Mouse (Mus musculus) forebrain, embryonic 16.5 days (tissue): ENCODE data around the gene B3gat2. TPM values are rescaled to one million over a fixed set of nuclear protein-coding genes. Genes with fewer than 3 reads are reported as not detected.

ENCODE experiments used
- ATAC-seq: fragments of 200-750 bp; cut with Nextera tagmentation; 2 replicates; pipeline ENCODE4 v1.8.0; 2017; ENCODE audit warnings: mild to moderate bottlenecking, moderate library complexity
- H3K27ac ChIP-seq: fragments of 300-500 bp; sonication (generic); 2 replicates; pipeline ENCODE4 v1.5.1; 2014; ENCODE audit warnings: low read length, control low read depth
- H3K27me3 ChIP-seq: fragments of 300-500 bp; sonication (generic); replicated peaks from 2 replicates; pipeline ENCODE4 v1.6.1; 2014; ENCODE audit warnings: low read length; ENCODE audit not compliant: control insufficient read depth, insufficient read depth
- H3K36me3 ChIP-seq: fragments of 300-500 bp; sonication (generic); 2 replicates; pipeline ENCODE4 v1.6.1; 2014; ENCODE audit not compliant: control insufficient read depth, insufficient read depth
- H3K4me1 ChIP-seq: fragments of 300-500 bp; sonication (generic); replicated peaks from 2 replicates; pipeline ENCODE4 v1.6.1; 2014; ENCODE audit warnings: low read length; ENCODE audit not compliant: control insufficient read depth, insufficient read depth
- H3K4me2 ChIP-seq: fragments of 300-500 bp; sonication (generic); 2 replicates; pipeline ENCODE4 v1.6.1; 2014; ENCODE audit warnings: mild to moderate bottlenecking, low read length, control low read depth
- H3K4me3 ChIP-seq: fragments of 300-500 bp; sonication (generic); replicated peaks from 2 replicates; pipeline ENCODE4 v1.5.1; 2014; ENCODE audit warnings: mild to moderate bottlenecking, low read length, control low read depth
- H3K9ac ChIP-seq: fragments of 300-500 bp; sonication (generic); replicated peaks from 2 replicates; pipeline ENCODE4 v1.6.1; 2014; ENCODE audit warnings: low read depth, low read length, control low read depth
- H3K9me3 ChIP-seq: fragments of 300-500 bp; sonication (generic); 2 replicates; pipeline ENCODE4 v1.6.1; 2016; ENCODE audit warnings: low read length; ENCODE audit not compliant: control insufficient read depth
- WGBS: fragments of 180-500 bp; shearing (Covaris S2); extraction: QIAGEN DNeasy Blood & Tissue Kit; methylation state at CpG from one replicate; pipeline ENCODE4 v1.1.7; 2014; 5-methylcytosine and 5-hydroxymethylcytosine counted together
- polyA plus RNA-seq: library from polyadenylated mRNA; unstranded; fragments of >200 nt; fragmentation: Nextera tagmentation; extraction: Ambion mirVana; gene quantifications from 2 replicates; pipeline ENCODE4 v1.2.1, GENCODE M21; 2015

The B3gat2 gene
- polyA plus RNA-seq, 1 experiment from 2014 or later, result 12.1 TPM

DNA sequence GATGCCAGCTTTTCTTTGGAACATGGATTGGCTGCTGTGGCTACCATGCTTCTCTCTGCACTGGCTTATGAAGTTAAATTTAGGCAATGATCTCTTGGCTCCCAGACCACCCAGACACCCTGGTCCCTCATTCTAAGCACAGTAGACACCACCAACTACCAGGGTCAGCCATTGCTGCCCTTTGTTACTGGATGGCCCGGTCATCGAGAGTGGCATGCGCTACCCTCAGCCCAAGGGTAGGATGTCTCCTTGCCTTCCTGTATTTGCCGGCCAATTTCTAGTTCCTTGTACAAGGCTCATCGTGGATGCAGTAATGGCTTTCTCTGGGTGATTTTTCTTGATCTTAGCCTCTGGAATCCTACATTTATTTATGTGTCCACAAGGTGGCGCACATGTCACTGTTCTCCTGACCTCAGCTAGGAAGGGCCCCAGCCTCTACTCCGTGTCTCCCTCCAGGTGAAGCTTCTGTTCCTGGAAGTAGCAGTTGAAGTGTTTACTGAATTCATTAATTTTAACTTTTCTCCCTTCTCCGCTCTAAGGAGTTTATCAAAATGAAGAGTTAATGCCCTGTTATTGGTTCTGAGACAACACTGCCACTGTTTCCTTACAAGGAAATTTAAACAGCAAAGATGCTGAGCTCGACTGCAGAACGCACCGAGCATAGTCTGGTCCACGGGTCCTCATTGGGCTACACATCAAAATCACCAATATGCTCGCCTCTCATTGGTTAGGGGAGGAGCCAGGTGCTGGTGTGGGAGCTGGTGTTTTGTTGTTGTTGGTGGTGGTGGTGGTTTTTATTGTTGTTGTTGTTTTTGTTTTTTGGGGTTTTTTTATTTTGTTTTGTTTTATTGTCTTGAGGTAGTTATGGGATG, 65.6 kb downstream of the B3gat2 start:
- Histone ChIP-seq H3K27me3 (no peaks in the 10 kb centered on the region), H3K4me2 (no peak overlapping the region), H3K36me3 (no peaks in the 10 kb centered on the region), H3K9me3 (no peaks in the 10 kb centered on the region), H3K9ac (no peak overlapping the region), H3K4me3 (no peak overlapping the region), H3K27ac (no peak overlapping the region), H3K4me1 (no peaks in the 10 kb centered on the region)
- WGBS, result 40% methylated on average over 13 of the region's 13 CpGs
- ATAC-seq, result peak; percentile 79

DNA sequence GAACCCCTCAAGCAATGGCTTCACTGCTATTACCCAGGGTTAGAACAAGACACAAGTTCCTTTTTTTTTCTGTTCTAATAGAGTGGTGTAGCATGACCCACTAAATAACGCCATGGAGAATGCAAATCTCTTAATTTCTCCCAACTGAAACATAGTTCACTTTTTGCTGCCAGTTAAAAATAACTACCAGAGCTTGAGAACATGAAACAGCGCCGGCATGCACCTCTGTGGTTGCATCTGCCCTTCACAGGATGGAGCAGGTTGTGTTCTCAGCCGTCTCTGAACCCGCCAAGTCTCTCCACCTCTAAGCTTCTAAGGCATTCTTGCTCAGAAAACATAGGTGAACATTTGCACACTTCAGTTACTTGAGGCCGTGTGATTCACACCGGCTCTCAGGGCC, 72.7 kb downstream of the B3gat2 start:
- H3K9ac ChIP-seq, result no peak overlapping the region
- no peaks in the 10 kb centered on the region for H3K9me3 ChIP-seq
- H3K4me3 ChIP-seq, result no peak overlapping the region
- no peak overlapping the region for H3K4me2 ChIP-seq
- peak overlapping the region; percentile 69 for H3K27ac ChIP-seq
- 62% methylated on average over 7 of the region's 7 CpGs for WGBS
- H3K36me3 ChIP-seq, result no peaks in the 10 kb centered on the region
- peaks cover 12% of the 10 kb centered on the region for H3K4me1 ChIP-seq
- no peaks in the 10 kb centered on the region for H3K27me3 ChIP-seq
- no peak for ATAC-seq

DNA sequence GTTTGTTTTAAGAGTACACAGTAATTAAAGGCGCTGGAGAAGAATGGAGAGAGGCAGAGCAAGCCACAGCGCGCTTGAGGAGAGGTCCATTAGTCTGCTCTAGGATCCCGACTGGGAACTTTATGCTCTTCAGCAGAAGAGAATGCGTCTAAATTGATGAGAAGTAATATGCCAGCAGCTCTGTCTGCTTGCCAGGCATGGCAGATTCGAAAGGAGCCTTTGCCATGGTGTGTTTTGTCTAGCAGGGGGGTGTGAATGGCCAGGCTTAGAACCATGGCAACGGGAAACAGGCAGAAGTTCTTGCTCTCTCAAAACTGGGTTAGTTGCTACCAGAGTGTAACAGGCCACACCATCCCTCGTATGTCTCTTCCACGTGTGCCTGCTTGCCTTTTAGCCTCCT, 73.3 kb downstream of the B3gat2 start:
- Histone ChIP-seq H3K4me3 (no peak overlapping the region), H3K27me3 (no peaks in the 10 kb centered on the region), H3K27ac (peak overlapping the region; percentile 69), H3K4me2 (no peak overlapping the region), H3K9ac (no peak overlapping the region), H3K9me3 (no peaks in the 10 kb centered on the region), H3K4me1 (peaks cover 12% of the 10 kb centered on the region), H3K36me3 (no peaks in the 10 kb centered on the region)
- peak; percentile 90 for ATAC-seq
- WGBS, result 24% methylated on average over 9 of the region's 9 CpGs

DNA sequence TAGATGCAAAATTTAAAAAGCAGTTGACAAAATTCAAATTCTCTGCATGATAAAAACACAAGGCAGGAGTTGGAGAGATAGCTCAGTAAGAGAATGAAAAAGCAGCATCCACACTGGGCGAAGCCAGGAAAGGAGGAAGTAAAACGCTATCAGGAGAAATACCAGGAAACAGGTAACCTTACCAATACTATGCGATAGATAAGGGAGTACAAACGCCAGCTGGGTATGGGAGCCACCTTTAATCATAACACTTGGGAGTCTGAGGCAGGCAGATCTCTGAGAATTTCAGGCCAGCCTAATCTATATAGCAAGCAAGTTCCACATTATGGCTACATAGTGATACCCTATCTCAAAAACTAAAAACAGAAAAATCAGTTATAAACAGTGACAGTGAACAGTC, 75.1 kb downstream of the B3gat2 start:
- WGBS, result 91% methylated on average over 4 of the region's 4 CpGs
- H3K27me3 ChIP-seq, result no peaks in the 10 kb centered on the region
- no peak overlapping the region for H3K9ac ChIP-seq
- no peaks in the 10 kb centered on the region for H3K36me3 ChIP-seq
- no peak overlapping the region for H3K27ac ChIP-seq
- no peak overlapping the region for H3K4me2 ChIP-seq
- ATAC-seq, result no peak
- peaks cover 12% of the 10 kb centered on the region for H3K4me1 ChIP-seq
- H3K4me3 ChIP-seq, result no peak overlapping the region
- no peaks in the 10 kb centered on the region for H3K9me3 ChIP-seq

DNA sequence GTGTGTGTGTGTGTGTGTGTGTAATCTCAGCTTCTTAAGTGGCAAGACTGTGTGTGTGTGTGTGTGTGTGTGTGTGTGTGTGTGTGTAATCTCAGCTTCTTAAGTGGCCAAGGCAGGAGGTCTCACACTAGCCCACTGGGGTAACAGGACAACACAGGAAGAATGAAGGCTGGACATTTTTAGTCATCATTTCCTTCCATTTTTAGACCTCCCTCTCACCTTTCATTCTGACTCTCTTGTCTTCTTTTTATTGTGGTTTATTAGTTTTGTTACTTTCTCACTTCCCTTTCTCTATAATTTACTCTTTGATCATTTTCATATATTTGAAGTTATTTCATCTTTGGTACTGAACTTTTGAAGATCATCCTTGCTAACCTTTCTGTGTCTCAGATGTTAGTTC, 79.4 kb downstream of the B3gat2 start:
- H3K27me3 ChIP-seq, result no peaks in the 10 kb centered on the region
- no peak overlapping the region for H3K27ac ChIP-seq
- H3K4me3 ChIP-seq, result no peak overlapping the region
- no peak overlapping the region for H3K4me2 ChIP-seq
- no peak overlapping the region for H3K9ac ChIP-seq
- no peaks in the 10 kb centered on the region for H3K4me1 ChIP-seq
- H3K9me3 ChIP-seq, result no peaks in the 10 kb centered on the region
- H3K36me3 ChIP-seq, result peaks cover 3% of the 10 kb centered on the region; the same call in 1 of the 2 replicates
- no peak for ATAC-seq

DNA sequence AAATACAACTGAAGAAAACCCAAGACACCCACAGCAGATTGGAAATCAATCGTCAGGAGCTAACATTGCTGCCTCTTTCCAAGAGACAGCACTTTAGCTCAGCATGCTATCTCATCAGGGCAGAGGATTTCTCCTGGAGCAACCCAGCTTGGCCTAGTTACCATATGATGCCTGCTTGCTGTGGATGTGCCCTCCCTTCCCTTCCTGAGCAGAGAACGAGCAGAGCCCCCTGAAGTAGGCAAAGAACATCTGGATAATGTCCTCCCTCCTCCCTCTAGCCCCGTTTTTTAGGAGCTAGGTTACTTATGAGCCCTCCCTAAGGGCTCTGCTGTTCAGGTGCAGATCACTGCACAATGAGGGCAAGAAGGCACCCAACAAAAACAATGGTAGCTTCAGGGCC, 81.1 kb downstream of the B3gat2 start:
- Histone ChIP-seq H3K27me3 (no peaks in the 10 kb centered on the region), H3K36me3 (peaks cover 10% of the 10 kb centered on the region), H3K9me3 (no peaks in the 10 kb centered on the region), H3K4me3 (no peak overlapping the region), H3K4me2 (no peak overlapping the region), H3K4me1 (peaks cover 5% of the 10 kb centered on the region), H3K9ac (no peak overlapping the region), H3K27ac (no peak overlapping the region)
- no peak for ATAC-seq
- WGBS, result 76% methylated on average over 3 of the region's 3 CpGs

DNA sequence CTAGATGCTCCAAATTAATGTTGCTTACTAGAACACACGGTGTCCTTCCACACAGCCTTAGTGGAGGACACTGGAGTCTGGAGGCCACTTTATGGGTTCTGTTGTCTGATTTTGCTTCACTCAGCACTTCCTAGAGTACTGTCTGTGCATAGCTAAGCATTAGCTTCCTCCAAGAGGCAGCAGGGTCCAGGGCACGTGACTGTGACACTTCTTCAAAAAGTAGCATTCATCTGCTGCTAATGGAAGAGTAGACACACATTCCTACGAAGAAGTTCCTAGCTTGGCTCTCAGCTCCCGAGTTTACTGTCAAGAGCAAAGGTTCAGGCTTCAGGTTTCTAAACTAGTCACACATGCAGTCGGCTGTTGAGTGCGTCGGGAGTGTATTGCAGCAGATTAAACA, 82.2 kb downstream of the B3gat2 start:
- Histone ChIP-seq H3K36me3 (peaks cover 20% of the 10 kb centered on the region), H3K27ac (no peak overlapping the region), H3K4me2 (no peak overlapping the region), H3K9ac (no peak overlapping the region), H3K4me3 (no peak overlapping the region), H3K9me3 (no peaks in the 10 kb centered on the region), H3K27me3 (no peaks in the 10 kb centered on the region), H3K4me1 (peaks cover 5% of the 10 kb centered on the region)
- no peak for ATAC-seq
- WGBS, result 83% methylated on average over 7 of the region's 7 CpGs

DNA sequence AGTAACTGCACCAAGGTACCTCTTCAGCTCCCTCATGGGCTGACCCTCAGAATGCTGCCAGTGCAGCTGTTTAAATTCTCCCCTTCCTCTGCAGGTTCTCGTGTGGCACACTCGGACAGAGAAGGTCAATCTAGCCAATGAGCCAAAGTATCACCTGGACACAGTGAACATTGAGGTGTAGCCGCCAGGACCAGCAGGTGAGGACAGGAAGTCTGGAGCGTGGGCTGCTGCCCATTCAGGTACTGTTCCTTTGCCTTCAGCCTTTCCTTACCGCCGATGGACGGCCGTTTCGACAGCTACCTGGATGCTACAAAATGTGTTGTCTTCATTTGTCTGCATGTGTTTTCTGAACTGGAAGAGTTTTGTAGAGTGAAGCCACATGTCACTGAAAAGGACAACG, 83.5 kb downstream of the B3gat2 start:
- ATAC-seq, result no peak
- no peak overlapping the region for H3K27ac ChIP-seq
- H3K4me2 ChIP-seq, result no peak overlapping the region
- H3K9ac ChIP-seq, result no peak overlapping the region
- peaks cover 20% of the 10 kb centered on the region for H3K36me3 ChIP-seq
- H3K27me3 ChIP-seq, result no peaks in the 10 kb centered on the region
- no peaks in the 10 kb centered on the region for H3K9me3 ChIP-seq
- peaks cover 5% of the 10 kb centered on the region for H3K4me1 ChIP-seq
- no peak overlapping the region for H3K4me3 ChIP-seq
- WGBS, result 87% methylated on average over 10 of the region's 10 CpGs

DNA sequence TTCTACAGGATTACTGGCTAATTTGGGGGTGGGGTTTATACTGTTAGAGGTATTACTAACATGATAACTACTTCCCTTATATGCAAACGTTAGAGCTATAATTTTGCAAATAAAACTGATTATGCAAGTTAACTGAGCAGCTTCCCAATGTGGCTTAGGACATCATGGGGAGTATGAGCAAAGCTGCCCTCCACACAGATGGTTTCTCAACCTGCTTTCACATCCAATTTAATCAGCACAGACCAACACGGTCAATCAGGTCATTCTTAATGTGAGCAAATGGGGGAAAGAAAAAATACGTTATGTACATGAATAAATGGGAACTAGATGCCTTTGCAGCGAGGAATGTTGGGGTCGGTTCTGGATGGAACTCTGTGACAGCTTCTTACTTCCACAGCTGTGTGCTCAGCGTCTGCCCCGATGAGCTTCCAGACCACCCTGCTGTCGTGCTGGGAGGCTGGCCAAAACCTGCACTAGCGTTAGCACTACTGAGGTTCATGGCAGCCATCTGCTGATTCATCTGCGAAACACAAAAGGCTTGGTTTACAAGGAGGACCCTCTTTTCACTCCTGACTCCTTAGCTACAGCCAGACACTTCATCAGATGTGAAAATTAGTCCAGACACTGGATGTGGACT, 84.6 kb downstream of the B3gat2 start:
- WGBS, result 34% methylated on average over 10 of the region's 10 CpGs
- Histone ChIP-seq H3K36me3 (peaks cover 22% of the 10 kb centered on the region), H3K4me2 (no peak overlapping the region)

More for the DNA sequence above, 84.6 kb downstream of the B3gat2 start:
- ATAC-seq, result peak; percentile 87
- Histone ChIP-seq H3K27me3 (no peaks in the 10 kb centered on the region), H3K4me1 (peaks cover 5% of the 10 kb centered on the region), H3K9me3 (no peaks in the 10 kb centered on the region), H3K9ac (no peak overlapping the region), H3K4me3 (no peak overlapping the region), H3K27ac (peak overlapping the region; percentile 66)
